Mouse (Mus musculus) limb, embryonic 15.5 days (tissue): ENCODE results near the gene 1810062G17Rik. TPM values are rescaled to one million over a fixed set of nuclear protein-coding genes. Genes with fewer than 3 reads are reported as not detected.

Experiments used
- ATAC-seq: fragments of 200-750 bp; cut with Nextera tagmentation; 2 replicates; pipeline ENCODE4 v1.8.0; 2017; ENCODE audit warnings: low read depth, moderate TSS enrichment; ENCODE audit not compliant: insufficient number of reproducible peaks, low FRiP score, low TSS enrichment
- H3K27ac ChIP-seq: fragments of 300-500 bp; sonication (generic); 2 replicates; pipeline ENCODE4 v1.5.1; 2015; ENCODE audit warnings: moderate library complexity, mild to moderate bottlenecking, inconsistent platforms
- H3K27me3 ChIP-seq: fragments of 300-500 bp; sonication (generic); 2 replicates; pipeline ENCODE4 v1.6.1; 2015; ENCODE audit warnings: inconsistent platforms
- H3K36me3 ChIP-seq: fragments of 300-500 bp; sonication (generic); 2 replicates; pipeline ENCODE4 v1.6.1; 2015; ENCODE audit warnings: inconsistent platforms
- H3K4me1 ChIP-seq: fragments of 300-500 bp; sonication (generic); 2 replicates; pipeline ENCODE4 v1.6.1; 2015; ENCODE audit warnings: inconsistent platforms
- H3K4me2 ChIP-seq: fragments of 300-500 bp; sonication (generic); 2 replicates; pipeline ENCODE4 v1.6.1; 2015; ENCODE audit warnings: mild to moderate bottlenecking, inconsistent platforms
- H3K4me3 ChIP-seq: fragments of 300-500 bp; sonication (generic); 2 replicates; pipeline ENCODE4 v1.5.1; 2015; ENCODE audit warnings: mild to moderate bottlenecking, inconsistent platforms
- H3K9ac ChIP-seq: fragments of 300-500 bp; sonication (generic); 2 replicates; pipeline ENCODE4 v1.6.1; 2015; ENCODE audit warnings: inconsistent platforms
- H3K9me3 ChIP-seq: fragments of 300-500 bp; sonication (generic); 2 replicates; pipeline ENCODE4 v1.6.1; 2016; ENCODE audit warnings: inconsistent platforms
- whole genome bisulfite sequencing: fragments of 180-500 bp; shearing (Covaris S2); methylation state at CpG from one replicate; pipeline ENCODE4 v1.1.7; 2015; 5-methylcytosine and 5-hydroxymethylcytosine counted together
- polyA plus RNA-seq: library from polyadenylated mRNA; unstranded; fragments of >200 nt; fragmentation: Nextera tagmentation; extraction: Ambion mirVana; gene quantifications from 2 replicates; pipeline ENCODE4 v1.2.1, GENCODE M21; 2015

1810062G17Rik gene
- polyA plus RNA-seq, 1 experiment from 2014 or later: 2.4 TPM

GRCm38 (mm10) chr3:36494613-36495012 lies 18.9 kb downstream of the 1810062G17Rik start:
- Histone ChIP-seq H3K9ac (no peak overlapping the region), H3K4me3 (no peak overlapping the region), H3K4me1 (peaks cover 13% of the 10 kb centered on the region; the same call in 1 of the 2 replicates), H3K9me3 (no peaks in the 10 kb centered on the region), H3K27me3 (no peaks in the 10 kb centered on the region), H3K27ac (no peak overlapping the region), H3K36me3 (no peaks in the 10 kb centered on the region), H3K4me2 (no peak overlapping the region)
- no peak for ATAC-seq
- 60% methylated on average over 2 of the region's 2 CpGs for WGBS

GRCm38 (mm10) chr3:36495436-36495835 lies 19.7 kb downstream of the 1810062G17Rik start:
- Histone ChIP-seq H3K36me3 (no peaks in the 10 kb centered on the region), H3K4me2 (no peak overlapping the region), H3K27me3 (no peaks in the 10 kb centered on the region), H3K9ac (no peak overlapping the region), H3K4me1 (peaks cover 13% of the 10 kb centered on the region; the same call in 1 of the 2 replicates), H3K9me3 (no peaks in the 10 kb centered on the region), H3K27ac (no peak overlapping the region), H3K4me3 (no peak overlapping the region)
- no peak for ATAC-seq
- WGBS: 11% methylated on average over 6 of the region's 6 CpGs

- Histone ChIP-seq H3K4me3 (no peak overlapping the region), H3K4me2 (0 out of 2 replicates have a peak overlapping the region, but pooled peaks have one; percentile 17), H3K27ac (0 out of 2 replicates have a peak overlapping the region, but pooled peaks have one; percentile 68), H3K4me1 (peaks cover 13% of the 10 kb centered on the region; the same call in 1 of the 2 replicates), H3K36me3 (no peaks in the 10 kb centered on the region), H3K9ac (no peak overlapping the region), H3K9me3 (no peaks in the 10 kb centered on the region), H3K27me3 (no peaks in the 10 kb centered on the region)
- 68% methylated on average over 9 of the region's 9 CpGs for WGBS
- no peak for ATAC-seq
Observed at GRCm38 (mm10) chr3:36496273-36496672, 20.5 kb downstream of the 1810062G17Rik start.

- ATAC-seq: no peak
- no peaks in the 10 kb centered on the region for H3K9me3 ChIP-seq
- 0 out of 2 replicates have a peak overlapping the region, but pooled peaks have one; percentile 17 for H3K4me2 ChIP-seq
- no peaks in the 10 kb centered on the region for H3K36me3 ChIP-seq
- H3K27me3 ChIP-seq: no peaks in the 10 kb centered on the region
- peaks cover 13% of the 10 kb centered on the region; the same call in 1 of the 2 replicates for H3K4me1 ChIP-seq
- H3K27ac ChIP-seq: peak overlapping the region; percentile 68; the same call in 1 of the 2 replicates
- no peak overlapping the region for H3K4me3 ChIP-seq
- WGBS: 17% methylated on average over 14 of the region's 14 CpGs
- H3K9ac ChIP-seq: no peak overlapping the region
Observed at GRCm38 (mm10) chr3:36496746-36497145, 21.0 kb downstream of the 1810062G17Rik start.

GRCm38 (mm10) chr3:36498224-36498623 lies 22.5 kb downstream of the 1810062G17Rik start:
- WGBS: 73% methylated on average over 6 of the region's 6 CpGs
- Histone ChIP-seq H3K27ac (no peak overlapping the region), H3K4me2 (no peak overlapping the region), H3K9me3 (no peaks in the 10 kb centered on the region), H3K4me3 (no peak overlapping the region), H3K9ac (no peak overlapping the region), H3K4me1 (peaks cover 13% of the 10 kb centered on the region; the same call in 1 of the 2 replicates), H3K36me3 (no peaks in the 10 kb centered on the region), H3K27me3 (no peaks in the 10 kb centered on the region)
- ATAC-seq: no peak

- Histone ChIP-seq H3K9me3 (no peaks in the 10 kb centered on the region), H3K4me1 (peaks cover 13% of the 10 kb centered on the region; the same call in 1 of the 2 replicates), H3K4me3 (no peak overlapping the region), H3K9ac (no peak overlapping the region), H3K4me2 (no peak overlapping the region), H3K27ac (no peak overlapping the region), H3K36me3 (no peaks in the 10 kb centered on the region), H3K27me3 (no peaks in the 10 kb centered on the region)
- ATAC-seq: no peak
- 89% methylated on average over 7 of the region's 7 CpGs for WGBS
Observed at GRCm38 (mm10) chr3:36499418-36499817, 23.7 kb downstream of the 1810062G17Rik start.

- H3K9ac ChIP-seq: no peak overlapping the region
- H3K36me3 ChIP-seq: no peaks in the 10 kb centered on the region
- WGBS: 84% methylated on average over 8 of the region's 8 CpGs
- no peak for ATAC-seq
- no peak overlapping the region for H3K27ac ChIP-seq
- no peaks in the 10 kb centered on the region for H3K9me3 ChIP-seq
- no peak overlapping the region for H3K4me2 ChIP-seq
- peaks cover 5% of the 10 kb centered on the region; the same call in 1 of the 2 replicates for H3K4me1 ChIP-seq
- no peak overlapping the region for H3K4me3 ChIP-seq
- no peaks in the 10 kb centered on the region for H3K27me3 ChIP-seq
Observed at GRCm38 (mm10) chr3:36500976-36501375, 25.2 kb downstream of the 1810062G17Rik start.

GRCm38 (mm10) chr3:36501546-36501945 lies 25.8 kb downstream of the 1810062G17Rik start:
- 76% methylated on average over 7 of the region's 7 CpGs for WGBS
- Histone ChIP-seq H3K4me2 (no peak overlapping the region), H3K27me3 (no peaks in the 10 kb centered on the region), H3K36me3 (no peaks in the 10 kb centered on the region), H3K4me1 (0 out of 2 replicates have a peak, but pooled peaks cover 2% of the 10 kb centered on the region), H3K9me3 (no peaks in the 10 kb centered on the region), H3K9ac (no peak overlapping the region), H3K4me3 (no peak overlapping the region), H3K27ac (no peak overlapping the region)
- ATAC-seq: no peak

GRCm38 (mm10) chr3:36505306-36505705 lies 29.6 kb downstream of the 1810062G17Rik start:
- Histone ChIP-seq H3K4me2 (no peak overlapping the region), H3K27me3 (no peaks in the 10 kb centered on the region), H3K4me1 (no peaks in the 10 kb centered on the region), H3K4me3 (no peak overlapping the region), H3K27ac (no peak overlapping the region), H3K9ac (no peak overlapping the region), H3K9me3 (no peaks in the 10 kb centered on the region), H3K36me3 (no peaks in the 10 kb centered on the region)
- WGBS: 85% methylated on average over 8 of the region's 8 CpGs
- ATAC-seq: no peak

GRCm38 (mm10) chr3:36505809-36506735 lies 30.3 kb downstream of the 1810062G17Rik start:
- no peaks in the 10 kb centered on the region for H3K27me3 ChIP-seq
- no peak overlapping the region for H3K27ac ChIP-seq
- ATAC-seq: no peak
- H3K9ac ChIP-seq: no peak overlapping the region
- 69% methylated on average over 10 of the region's 10 CpGs for WGBS
- no peak overlapping the region for H3K4me3 ChIP-seq
- H3K36me3 ChIP-seq: no peaks in the 10 kb centered on the region
- H3K4me1 ChIP-seq: no peaks in the 10 kb centered on the region
- no peak overlapping the region for H3K4me2 ChIP-seq
- no peaks in the 10 kb centered on the region for H3K9me3 ChIP-seq

GRCm38 (mm10) chr3:36511491-36511890 lies 35.8 kb downstream of the 1810062G17Rik start:
- H3K4me2 ChIP-seq: no peak overlapping the region
- no peaks in the 10 kb centered on the region for H3K9me3 ChIP-seq
- H3K4me3 ChIP-seq: no peak overlapping the region
- H3K27me3 ChIP-seq: no peaks in the 10 kb centered on the region
- no peak for ATAC-seq
- H3K27ac ChIP-seq: no peak overlapping the region
- H3K9ac ChIP-seq: no peak overlapping the region
- 87% methylated on average over 6 of the region's 6 CpGs for WGBS
- H3K4me1 ChIP-seq: no peaks in the 10 kb centered on the region
- H3K36me3 ChIP-seq: no peaks in the 10 kb centered on the region

GRCm38 (mm10) chr3:36516196-36516595 lies 40.5 kb downstream of the 1810062G17Rik start:
- Histone ChIP-seq H3K4me3 (no peak overlapping the region), H3K4me2 (no peak overlapping the region), H3K9ac (no peak overlapping the region), H3K9me3 (no peaks in the 10 kb centered on the region), H3K27ac (no peak overlapping the region), H3K4me1 (peaks cover 5% of the 10 kb centered on the region), H3K36me3 (no peaks in the 10 kb centered on the region), H3K27me3 (peaks cover 20% of the 10 kb centered on the region)
- WGBS: 84% methylated on average over 9 of the region's 9 CpGs
- no peak for ATAC-seq
